Mouse (Mus musculus) B cell, adult 62 days (primary cell): ENCODE results near the gene Prss34. TPM values are rescaled to one million over a fixed set of nuclear protein-coding genes. Genes with fewer than 3 reads are reported as not detected.

ENCODE experiments used
- total RNA-seq: library from RNA; stranded (reverse); gene quantifications from 4 replicates; pipeline ENCODE4 v1.2.4, GENCODE M21; 2023

Prss34 gene
- total RNA-seq: not detected in 4 replicates

GRCm38 (mm10) chr17:25298094-25298493 is at the start of gene Prss34:
Prss34 (plus strand) TSS chr17:25298394.

GRCm38 (mm10) chr17:25256140-25256754 is 41.9 kb upstream of the Prss34 start, which contains the start of gene Baiap3:
Baiap3 (minus strand) TSS chr17:25256364.

GRCm38 (mm10) chr17:25274571-25275346 is 23.4 kb upstream of the Prss34 start, which contains the start of gene Ube2i:
Ube2i (minus strand) TSS chr17:25274622.

GRCm38 (mm10) chr17:25308346-25308745 is 10.2 kb downstream of the Prss34 start, which contains the start of gene Prss28:
Prss28 (plus strand) TSS chr17:25308646.

GRCm38 (mm10) chr17:25318354-25318753 is 20.2 kb downstream of the Prss34 start, which contains the start of gene Prss29:
Prss29 (plus strand) TSS chr17:25318654.

GRCm38 (mm10) chr17:25345462-25345861 is 47.3 kb downstream of the Prss34 start, which contains the start of gene Tpsab1:
Tpsab1 (minus strand) TSS chr17:25345562.

Other genes with a start within 250 kb of the Prss34 start
- gene Tmem204, start 214.8 kb upstream of the Prss34 start, total RNA-seq: not detected in 4 replicates
- 30.7 to 41.3 TPM (median 35.3 TPM) in 4 replicates for gene Telo2, start 182.4 kb upstream of the Prss34 start, total RNA-seq
- 0.39 TPM in 1 of 4 replicates, not detected in the others for gene Ptx4, start 177.6 kb upstream of the Prss34 start, total RNA-seq
- gene Clcn7, start 165.0 kb upstream of the Prss34 start, total RNA-seq: 41.6 to 48.1 TPM (median 42.1 TPM) in 4 replicates
- 0.24 to 0.56 TPM in 2 of 4 replicates, not detected in the others for gene Ccdc154, start 135.9 kb upstream of the Prss34 start, total RNA-seq
- gene Gm38655, start 122.9 kb upstream of the Prss34 start, total RNA-seq: not detected in 4 replicates
- 11.1 to 14.3 TPM (median 13.7 TPM) in 4 replicates for gene BC003965, start 113.8 kb upstream of the Prss34 start, total RNA-seq
- gene Unkl, start 110.0 kb upstream of the Prss34 start, total RNA-seq: 35.4 to 49.4 TPM (median 36.7 TPM) in 4 replicates
- 25.2 to 29.1 TPM (median 27.6 TPM) in 4 replicates for gene Gnptg, start 58.3 kb upstream of the Prss34 start, total RNA-seq
- gene Tsr3, start 58.2 kb upstream of the Prss34 start, total RNA-seq: 16.0 to 18.5 TPM (median 16.6 TPM) in 4 replicates
- 0.98 to 1.9 TPM (median 1.2 TPM) in 4 replicates for gene Baiap3, start 42.0 kb upstream of the Prss34 start, total RNA-seq
- 456 to 465 TPM (median 462 TPM) in 4 replicates for gene Ube2i, start 23.8 kb upstream of the Prss34 start, total RNA-seq
- not detected in 4 replicates for gene Prss28, start 10.3 kb downstream of the Prss34 start, total RNA-seq
- gene Prss29, start 20.3 kb downstream of the Prss34 start, total RNA-seq: not detected in 4 replicates
- not detected in 4 replicates for gene Tpsab1, start 47.2 kb downstream of the Prss34 start, total RNA-seq
- not detected in 4 replicates for gene Tpsb2, start 67.9 kb downstream of the Prss34 start, total RNA-seq
- not detected in 4 replicates for gene Tpsg1, start 70.9 kb downstream of the Prss34 start, total RNA-seq
- 5.0 to 7.9 TPM (median 6.0 TPM) in 4 replicates for gene Cacna1h, start 135.4 kb downstream of the Prss34 start, total RNA-seq
- not detected in 4 replicates for gene Tekt4, start 156.2 kb downstream of the Prss34 start, total RNA-seq
- gene Sstr5, start 198.9 kb downstream of the Prss34 start, total RNA-seq: not detected in 4 replicates